Mouse (Mus musculus): ENCODE results near the gene Hnf1a.

DNA sequence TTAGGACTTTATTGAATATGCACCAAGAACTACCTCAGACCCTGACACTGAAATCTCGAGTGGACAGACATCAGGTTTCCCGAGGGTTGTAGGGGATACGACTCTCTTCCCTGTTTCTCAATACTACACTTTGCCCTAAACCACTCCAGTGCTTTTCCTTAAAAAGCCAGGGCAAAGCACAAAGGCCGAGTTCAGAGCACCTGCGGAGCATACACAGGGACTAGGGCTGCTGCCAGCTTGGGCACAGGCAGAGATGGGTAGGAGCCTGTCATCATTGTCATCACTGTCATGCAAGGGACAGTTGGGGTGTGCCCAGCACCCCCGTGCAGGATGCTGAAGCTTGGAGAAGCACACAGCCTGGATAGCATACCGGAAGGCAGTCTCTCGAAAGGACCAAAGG is 37.7 kb downstream of the Hnf1a start:
- TF ChIP-seq POLR2A (IDR thresholded peaks at IDR 0.05; ENCODE audit: borderline replicate concordance, extremely low read depth, low read depth, low read length) (no peak), CTCF (IDR thresholded peaks at IDR 0.05; ENCODE audit: insufficient read depth, low read length) (no peak)

Data from lung, adult 2 months (tissue).